Mouse (Mus musculus): ENCODE data around the gene Pth2.

DNA sequence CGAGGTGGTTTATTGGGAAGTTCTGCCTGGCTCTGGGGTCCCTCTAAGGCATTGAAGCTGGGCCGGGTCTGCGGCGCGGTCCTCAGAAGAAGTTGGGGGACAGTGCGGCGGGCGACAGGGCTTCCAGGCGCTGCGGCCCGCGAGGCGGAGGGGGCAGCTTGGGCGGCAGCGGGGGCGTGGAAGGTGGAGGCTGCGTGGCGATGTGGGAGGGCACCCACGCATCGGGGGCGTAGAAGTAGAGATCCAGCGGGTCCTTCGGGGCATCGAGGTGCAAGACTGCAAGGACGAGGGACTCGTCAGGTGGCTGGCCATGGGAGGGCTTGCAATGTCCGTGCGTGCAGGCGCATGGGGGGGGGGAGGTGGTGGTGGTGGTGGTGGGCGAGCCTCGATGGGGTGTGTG is 4.4 kb upstream of the Pth2 start:
- TF ChIP-seq CTCF (IDR thresholded peaks at IDR 0.05; ENCODE audit: borderline replicate concordance, insufficient read depth, low read length) (no peak), POLR2A (IDR thresholded peaks at IDR 0.05; ENCODE audit: low read depth, low read length) (no peak)

All from embryonic fibroblast, embryonic 13.5 days (primary cell).